Mouse (Mus musculus): ENCODE results near the gene Pidd1.

Pidd1 gene

GRCm38 (mm10) chr7:141472226-141472625, 28.4 kb upstream of the Pidd1 start:
- no peak for DNase-seq (ENCODE audit: low spot score)

GRCm38 (mm10) chr7:141471236-141471635, 27.4 kb upstream of the Pidd1 start:
- DNase-seq (ENCODE audit: low spot score) = no peak

- DNase-seq (ENCODE audit: low spot score) = no peak
Observed at GRCm38 (mm10) chr7:141470637-141470944, 26.8 kb upstream of the Pidd1 start.

- no peak for DNase-seq (ENCODE audit: low spot score)
Observed at GRCm38 (mm10) chr7:141469901-141470636, 26.2 kb upstream of the Pidd1 start.

GRCm38 (mm10) chr7:141469352-141469751, 25.5 kb upstream of the Pidd1 start:
- no peak for DNase-seq (ENCODE audit: low spot score)

GRCm38 (mm10) chr7:141468522-141469211, 24.8 kb upstream of the Pidd1 start:
- DNase-seq (ENCODE audit: low spot score) = peak; percentile 49

GRCm38 (mm10) chr7:141468164-141468521, 24.3 kb upstream of the Pidd1 start:
- DNase-seq (ENCODE audit: low spot score) = no peak

GRCm38 (mm10) chr7:141467230-141468030, 23.6 kb upstream of the Pidd1 start, which contains the start of gene Cd151:
Gene Cd151, plus strand, starts transcription at chr7:141467392.
- peak; percentile 52 for DNase-seq (ENCODE audit: low spot score)

GRCm38 (mm10) chr7:141466607-141467148, 22.9 kb upstream of the Pidd1 start:
- no peak for DNase-seq (ENCODE audit: low spot score)

- no peak for DNase-seq (ENCODE audit: low spot score)
Observed at GRCm38 (mm10) chr7:141466045-141466394, 22.2 kb upstream of the Pidd1 start.

- no peak for DNase-seq (ENCODE audit: low spot score)
Observed at GRCm38 (mm10) chr7:141465388-141466044, 21.7 kb upstream of the Pidd1 start.

GRCm38 (mm10) chr7:141464603-141465201, 20.9 kb upstream of the Pidd1 start:
- no peak for DNase-seq (ENCODE audit: low spot score)

- no peak for DNase-seq (ENCODE audit: low spot score)
Observed at GRCm38 (mm10) chr7:141463824-141464602, 20.2 kb upstream of the Pidd1 start.

- no peak for DNase-seq (ENCODE audit: low spot score)
Observed at GRCm38 (mm10) chr7:141462333-141462821, 18.6 kb upstream of the Pidd1 start.

- DNase-seq (ENCODE audit: low spot score) = no peak
Observed at GRCm38 (mm10) chr7:141461521-141462332, 17.9 kb upstream of the Pidd1 start.

- DNase-seq (ENCODE audit: low spot score) = no peak
Observed at GRCm38 (mm10) chr7:141460391-141461113, 16.7 kb upstream of the Pidd1 start, which contains the start of gene Cracr2b. Gene Cracr2b, plus strand, starts transcription at chr7:141461094.

GRCm38 (mm10) chr7:141460001-141460390, 16.2 kb upstream of the Pidd1 start:
- DNase-seq (ENCODE audit: low spot score) = no peak

GRCm38 (mm10) chr7:141459301-141459711, 15.5 kb upstream of the Pidd1 start:
- DNase-seq (ENCODE audit: low spot score) = no peak

GRCm38 (mm10) chr7:141458661-141459060, 14.8 kb upstream of the Pidd1 start:
- no peak for DNase-seq (ENCODE audit: low spot score)

All from T-cell, adult 2 months (primary cell).